ENCODE assay signal across 8 mouse cellular contexts in genomic region chr10:86302761-86303494, GRCm38 (mm10). TPM values are rescaled to one million over a fixed set of nuclear protein-coding genes. Genes with fewer than 3 reads are reported as not detected.
DNase-seq lines count a peak whose midpoint lies in the region; ATAC-seq and TF ChIP-seq lines count a peak whose summit lies in the region.

No protein-coding gene starts in this region.

- DNase-seq in adrenal gland, adult 18-20 months (ENCODE audit: low spot score in 2 of 2) = peak; percentile 70 to 76
- DNase-seq in cerebellum, postnatal 4 days (ENCODE audit: low spot score in 2 of 2) = peak; percentile 43 to 73
- peak; percentile 68 for DNase-seq in gastrocnemius, postnatal 10 days
- peak; percentile 87 for DNase-seq in hindbrain, postnatal 0 days (ENCODE audit: low spot score)
- DNase-seq in left cerebral cortex, adult 2 months (ENCODE audit: extremely low spot score in 1 of 2, low spot score in 2 of 2) = peak; percentile 71
- DNase-seq in lung, postnatal 4 days = peak; percentile 85 to 90
- DNase-seq in right cerebral cortex, postnatal 10 days (ENCODE audit: low spot score in 2 of 2) = peak; percentile 83 to 86

- no peaks in the 10 kb centered on the region for H3K36me3 ChIP-seq in hindbrain, postnatal 0 days (ENCODE audit: insufficient read depth, low read length)

- peak; percentile 82 for TF ChIP-seq CTCF in hindbrain, postnatal 0 days (IDR thresholded peaks at IDR 0.05; ENCODE audit: low read depth)
- TF ChIP-seq CTCF in left cerebral cortex, adult 2 months (IDR thresholded peaks at IDR 0.05) = peak; percentile 84

- peak overlapping the region; percentile 53 for H3K9ac ChIP-seq in hindbrain, postnatal 0 days (replicated peaks; ENCODE audit: low read length)

- H3K27ac ChIP-seq in hindbrain, postnatal 0 days = peak overlapping the region; percentile 64
- peak overlapping the region; percentile 65; the same call in 1 of the 2 replicates for H3K27ac ChIP-seq in left cerebral cortex, adult 2 months

- intact Hi-C loops in left cerebral cortex, adult 2 months (cut with DNase I) = loop anchor here (1.0 to 5.0 kb wide), 3 partner anchors 39 to 149 kb away; no protein-coding TSS in a partner anchor

- peak; percentile 48 for ATAC-seq in hindbrain, postnatal 0 days
- ATAC-seq in inflammation-experienced regulatory T-cells, adult 6 months = no peak

- H3K4me2 ChIP-seq in hindbrain, postnatal 0 days (ENCODE audit: low read depth, low read length) = peak overlapping the region; percentile 67

- H3K4me1 ChIP-seq in hindbrain, postnatal 0 days (ENCODE audit: insufficient read depth, low read length) = peaks cover 21% of the 10 kb centered on the region

- no peaks in the 10 kb centered on the region for H3K27me3 ChIP-seq in hindbrain, postnatal 0 days (ENCODE audit: insufficient read depth, low read length)

- H3K9me3 ChIP-seq in hindbrain, postnatal 0 days (ENCODE audit: low read length) = no peaks in the 10 kb centered on the region

- H3K4me3 ChIP-seq in hindbrain, postnatal 0 days (ENCODE audit: low read length) = peak overlapping the region; percentile 60
- peak overlapping the region; percentile 68 for H3K4me3 ChIP-seq in left cerebral cortex, adult 2 months

- 12% methylated on average over 8 of the region's 8 CpGs for WGBS in hindbrain, postnatal 0 days

RNA-seq across cellular contexts. Expression of gene Timp3, which starts 2.8 kb away (rescaled TPM):
- 100 to 1,000 TPM; 511 to 546 TPM for total RNA-seq in adrenal gland, adult 18-20 months (2021)
- 100 to 1,000 TPM; 104 to 106 TPM for total RNA-seq in gastrocnemius, postnatal 10 days (2021)
- total RNA-seq in hindbrain, postnatal 0 days (2014; rRNA removed) = 141 and 162 TPM in 2 replicates
- 59.7 and 60.0 TPM in 2 replicates for polyA plus RNA-seq in hindbrain, postnatal 0 days (2015; fragmentation: Nextera tagmentation; extraction: Ambion mirVana)
- total RNA-seq in left cerebral cortex, adult 2 months (2021) = 10 to 100 TPM; 63.7 to 64.9 TPM
- polyA plus RNA-seq in inflammation-experienced regulatory T-cells, adult 6 months (2017; shearing (Covaris generic)) = not detected
